Mouse (Mus musculus): Measurements from ENCODE around the gene Pik3ip1. TPM values are rescaled to one million over a fixed set of nuclear protein-coding genes. Genes with fewer than 3 reads are reported as not detected.

Pik3ip1 gene
- polyA plus RNA-seq (2012; rRNA removed) = 7.7 and 9.1 TPM in 2 replicates

DNA sequence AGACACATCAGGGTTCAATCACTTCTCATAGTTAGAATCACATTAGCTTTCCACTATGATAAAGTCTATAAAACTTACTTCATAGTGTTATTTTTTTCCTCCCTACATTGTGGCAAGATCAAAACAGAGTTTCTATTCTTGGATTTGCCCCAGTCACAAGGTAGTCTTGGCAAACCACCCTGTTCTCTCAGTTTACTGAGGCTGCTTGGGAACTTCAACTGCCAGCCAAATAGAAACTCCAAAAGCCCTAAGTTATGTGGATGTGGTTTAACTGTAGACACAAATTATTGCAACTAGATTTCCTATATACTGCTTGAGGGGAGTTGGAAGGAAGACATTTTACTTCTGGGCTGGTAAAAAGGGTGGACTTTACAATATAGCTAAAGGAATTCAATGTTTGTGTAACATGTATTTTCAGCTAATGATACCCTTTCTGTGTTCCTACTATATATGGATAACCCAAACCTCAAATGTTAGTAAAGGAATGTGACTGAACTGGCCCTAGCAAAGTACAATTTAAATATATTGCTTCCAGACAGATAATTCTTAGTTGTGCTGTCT lies at the start of gene Pik3ip1:
Pik3ip1 (plus strand) TSS at position 511 of the 561 bp plus-strand sequence.

GRCm38 (mm10) chr11:3288521-3289301 lies 41.5 kb upstream of the Pik3ip1 start, which contains the start of gene Patz1:
Patz1 (plus strand) TSS chr11:3288874.

Other genes with a start within 250 kb of the Pik3ip1 start
- gene Sfi1, start 136.9 kb upstream of the Pik3ip1 start, polyA plus RNA-seq (2012; rRNA removed) = 9.0 and 11.0 TPM in 2 replicates
- 14.2 and 20.6 TPM in 2 replicates for gene Eif4enif1, start 128.0 kb upstream of the Pik3ip1 start, polyA plus RNA-seq (2012; rRNA removed)
- gene Drg1, start 64.0 kb upstream of the Pik3ip1 start, polyA plus RNA-seq (2012; rRNA removed) = 1.5 and 3.1 TPM in 2 replicates
- 8.1 and 12.0 TPM in 2 replicates for gene Patz1, start 41.5 kb upstream of the Pik3ip1 start, polyA plus RNA-seq (2012; rRNA removed)
- 53.7 and 55.5 TPM in 2 replicates for gene Limk2, start 78.8 kb downstream of the Pik3ip1 start, polyA plus RNA-seq (2012; rRNA removed)
- 12.5 and 12.7 TPM in 2 replicates for gene Rnf185, start 122.0 kb downstream of the Pik3ip1 start, polyA plus RNA-seq (2012; rRNA removed)
- 1.1 and 2.1 TPM in 2 replicates for gene Pla2g3, start 157.9 kb downstream of the Pik3ip1 start, polyA plus RNA-seq (2012; rRNA removed)
- gene Inpp5j, start 174.4 kb downstream of the Pik3ip1 start, polyA plus RNA-seq (2012; rRNA removed) = 10.3 and 13.8 TPM in 2 replicates
- gene Selenom, start 184.3 kb downstream of the Pik3ip1 start, polyA plus RNA-seq (2012; rRNA removed) = 106 and 141 TPM in 2 replicates
- 81.6 and 86.6 TPM in 2 replicates for gene Smtn, start 210.2 kb downstream of the Pik3ip1 start, polyA plus RNA-seq (2012; rRNA removed)